ENCODE assay signal across 8 mouse cellular contexts in genomic region chr12:76417433-76417854, GRCm38 (mm10). TPM values are rescaled to one million over a fixed set of nuclear protein-coding genes. Genes with fewer than 3 reads are reported as not detected.
DNase-seq lines count a peak whose midpoint lies in the region; ATAC-seq and TF ChIP-seq lines count a peak whose summit lies in the region.

Ppp1r36 (plus strand) TSS chr12:76417538.

- H3K4me1 ChIP-seq in heart, embryonic 13.5 days, result peaks cover 6% of the 10 kb centered on the region
- peaks cover 4% of the 10 kb centered on the region for H3K4me1 ChIP-seq in testis, adult 2 months (ENCODE audit: control insufficient read depth, insufficient read depth, low read length)

- no peak for ATAC-seq in heart, embryonic 13.5 days (ENCODE audit: extremely low read depth, insufficient number of reproducible peaks, low FRiP score, low TSS enrichment)
- ATAC-seq in erythroid progenitor cell, adult 5-6 weeks (replicated peaks; ENCODE audit: low FRiP score, poor library complexity, severe bottlenecking), result no peak

- H3K4me2 ChIP-seq in heart, embryonic 13.5 days, result peak within 1 kb of the TSS; percentile 83

- no peaks in the 10 kb centered on the region for H3K9me3 ChIP-seq in heart, embryonic 13.5 days

- TF ChIP-seq POLR2A in testis, adult 2 months (IDR thresholded peaks at IDR 0.05; ENCODE audit: control insufficient read depth, low read depth, low read length), result peak; percentile 42; the same call in 1 of the 2 replicates

- under 1% methylated on average over 37 of the region's 37 CpGs for WGBS in heart, embryonic 13.5 days

- DNase-seq in thymus, postnatal 4 days, result peak; percentile 37
- DNase-seq in thymus, adult 18-20 months, result no peak
- peak; percentile 68 for DNase-seq in kidney, postnatal 10 days
- peak; percentile 32 to 66 for DNase-seq in lung, postnatal 4 days
- no peak for DNase-seq in frontal cortex, postnatal 10 days (ENCODE audit: low spot score in 2 of 2)

- peak within 1 kb of the TSS; percentile 32; the same call in 1 of the 2 replicates for H3K27ac ChIP-seq in heart, embryonic 13.5 days (replicated peaks)
- H3K27ac ChIP-seq in testis, adult 2 months (ENCODE audit: control insufficient read depth, insufficient read depth, low read depth, low read length), result peak within 1 kb of the TSS; percentile 47; the same call in 1 of the 2 replicates

- H3K27me3 ChIP-seq in heart, embryonic 13.5 days (replicated peaks), result peaks cover 5% of the 10 kb centered on the region; the same call in 1 of the 2 replicates
- H3K27me3 ChIP-seq in testis, adult 2 months (ENCODE audit: control insufficient read depth, insufficient read depth, low read length), result no peaks in the 10 kb centered on the region

- H3K4me3 ChIP-seq in heart, embryonic 13.5 days, result peak within 1 kb of the TSS; percentile 57
- peak within 1 kb of the TSS; percentile 96 for H3K4me3 ChIP-seq in testis, adult 2 months (ENCODE audit: control insufficient read depth, low read depth, low read length)

- peak within 1 kb of the TSS; percentile 79 for H3K9ac ChIP-seq in heart, embryonic 13.5 days

- no peak for TF ChIP-seq CTCF in testis, adult 2 months (IDR thresholded peaks at IDR 0.05; ENCODE audit: control insufficient read depth, insufficient read depth, insufficient replicate concordance, low read depth, low read length)

- H3K36me3 ChIP-seq in heart, embryonic 13.5 days, result no peaks in the 10 kb centered on the region
- no peaks in the 10 kb centered on the region for H3K36me3 ChIP-seq in testis, adult 2 months (ENCODE audit: control insufficient read depth, insufficient read depth, low read length)

RNA-seq across cellular contexts. Expression of gene Ppp1r36, which starts in this region (rescaled TPM):
- polyA plus RNA-seq in heart, embryonic 13.5 days (2015; fragmentation: Nextera tagmentation; extraction: Ambion mirVana), result 2.0 and 3.1 TPM in 2 replicates
- polyA plus RNA-seq in testis, adult 2 months (2012; rRNA removed), result 70.7 and 80.4 TPM in 2 replicates
- not detected in 2 replicates for total RNA-seq in erythroid progenitor cell, adult 5-6 weeks (2015; ENCODE audit: low replicate concordance)
- total RNA-seq in erythroid progenitor cell, adult 5-6 weeks (2017; ENCODE audit: low replicate concordance), result not detected in 2 replicates

Comparison
In these comparisons a context has a peak if more than half of its experiments do, and no peak if none do; other contexts are left out.
1. RNA of gene Ppp1r36 (polyA plus RNA-seq): 70.7 to 80.4 TPM in testis, adult 2 months; 2.0 to 3.1 TPM in heart, embryonic 13.5 days; every median in the first group is over 10 times any median in the second.
2. DNase-seq: peak in thymus, postnatal 4 days (single experiment), kidney, postnatal 10 days (single experiment) and lung, postnatal 4 days (2 of 2); none in thymus, adult 18-20 months (0 of 2) and frontal cortex, postnatal 10 days (0 of 2).